Mouse (Mus musculus) right cerebral cortex, postnatal 25 days (tissue): Measurements from ENCODE around the gene Atrnl1.

ENCODE experiments used
- DNase-seq: peaks from one replicate; pipeline ENCODE4 v3.0.0; 2022

Gene Atrnl1

GRCm38 (mm10) chr19:58084826-58085225 lies 474.0 kb downstream of the Atrnl1 start:
- DNase-seq: no peak

- DNase-seq: no peak
These were observed 475.9 kb downstream of the Atrnl1 start for GRCm38 (mm10) chr19:58086734-58087133.

- no peak for DNase-seq
These were observed 477.1 kb downstream of the Atrnl1 start for GRCm38 (mm10) chr19:58087901-58088300.

- no peak for DNase-seq
These were observed 477.6 kb downstream of the Atrnl1 start for GRCm38 (mm10) chr19:58088433-58088832.

- no peak for DNase-seq
These were observed 481.1 kb downstream of the Atrnl1 start for GRCm38 (mm10) chr19:58091911-58092310.

GRCm38 (mm10) chr19:58094781-58095543 lies 484.1 kb downstream of the Atrnl1 start:
- DNase-seq: no peak

GRCm38 (mm10) chr19:58095776-58096175 lies 484.9 kb downstream of the Atrnl1 start:
- no peak for DNase-seq

GRCm38 (mm10) chr19:58097195-58097594 lies 486.4 kb downstream of the Atrnl1 start:
- no peak for DNase-seq

GRCm38 (mm10) chr19:58099539-58099938 lies 488.7 kb downstream of the Atrnl1 start:
- no peak for DNase-seq

- DNase-seq: no peak
These were observed 489.5 kb downstream of the Atrnl1 start for GRCm38 (mm10) chr19:58100381-58100780.

- peak; percentile 36 for DNase-seq
These were observed 493.7 kb downstream of the Atrnl1 start for GRCm38 (mm10) chr19:58104544-58104943.

- DNase-seq: no peak
These were observed 496.8 kb downstream of the Atrnl1 start for GRCm38 (mm10) chr19:58107632-58108031.

GRCm38 (mm10) chr19:58110491-58110890 lies 499.7 kb downstream of the Atrnl1 start:
- no peak for DNase-seq

GRCm38 (mm10) chr19:58111291-58111690 lies 500.5 kb downstream of the Atrnl1 start:
- no peak for DNase-seq

GRCm38 (mm10) chr19:58112151-58112550 lies 501.3 kb downstream of the Atrnl1 start:
- DNase-seq: no peak

GRCm38 (mm10) chr19:58113092-58113731 lies 502.4 kb downstream of the Atrnl1 start:
- DNase-seq: no peak

GRCm38 (mm10) chr19:58117595-58117994 lies 506.8 kb downstream of the Atrnl1 start:
- DNase-seq: no peak

GRCm38 (mm10) chr19:58118141-58118835 lies 507.5 kb downstream of the Atrnl1 start:
- DNase-seq: peak; percentile 37

GRCm38 (mm10) chr19:58118864-58119263 lies 508.0 kb downstream of the Atrnl1 start:
- no peak for DNase-seq

- DNase-seq: no peak
These were observed 508.9 kb downstream of the Atrnl1 start for GRCm38 (mm10) chr19:58119681-58120173.

- no peak for DNase-seq
These were observed 509.8 kb downstream of the Atrnl1 start for GRCm38 (mm10) chr19:58120661-58121060.

- DNase-seq: no peak
These were observed 510.8 kb downstream of the Atrnl1 start for GRCm38 (mm10) chr19:58121628-58122027.

GRCm38 (mm10) chr19:58123620-58124019 lies 512.8 kb downstream of the Atrnl1 start:
- no peak for DNase-seq

GRCm38 (mm10) chr19:58124566-58124965 lies 513.7 kb downstream of the Atrnl1 start:
- DNase-seq: no peak
